Mouse (Mus musculus) large intestine, adult 2 months (tissue): ENCODE measurements at regions not wholly inside any gene's neighbourhood (a gene's known extent, or its start where the extent isn't known, plus 50 kb on each side); places are given as distances from the start of the nearest gene placed in this dataset.

ENCODE experiments used
- DNase-seq: peaks from one replicate; pipeline ENCODE4 v3.0.0-alpha.2; 2012; ENCODE audit warnings: low read depth, low spot score
- WGBS: fragments of 180-500 bp; shearing (Covaris S2); methylation state at CpG from one replicate; pipeline ENCODE4 v1.1.7; 2018; 5-methylcytosine and 5-hydroxymethylcytosine counted together

- WGBS = 66% methylated on average over 7 of the region's 7 CpGs
- DNase-seq = no peak
These were observed 124.8 kb downstream of the Klf5 start for GRCm38 (mm10) chr14:99423334-99423733.

DNA sequence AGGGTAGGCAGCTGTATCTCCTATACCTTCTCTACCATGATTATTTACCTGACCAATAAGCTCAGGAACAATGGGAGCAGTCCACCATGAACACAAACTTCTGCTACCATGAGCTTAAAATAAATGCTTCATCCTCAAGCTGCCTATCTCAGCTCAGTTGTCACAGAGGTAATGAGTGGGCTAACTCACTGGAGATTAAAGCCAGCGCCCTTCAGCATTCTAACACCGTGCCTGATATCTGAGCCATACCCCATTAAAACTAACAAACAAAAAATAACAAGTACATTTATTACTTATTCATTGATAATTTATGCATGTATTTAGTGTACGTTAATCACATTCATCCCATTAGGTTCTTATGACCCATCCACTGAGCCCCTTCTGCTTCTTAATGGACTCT lies 128.6 kb downstream of the Klf5 start:
- no peak for DNase-seq
- WGBS = 98% methylated on average over 3 of the region's 3 CpGs

DNA sequence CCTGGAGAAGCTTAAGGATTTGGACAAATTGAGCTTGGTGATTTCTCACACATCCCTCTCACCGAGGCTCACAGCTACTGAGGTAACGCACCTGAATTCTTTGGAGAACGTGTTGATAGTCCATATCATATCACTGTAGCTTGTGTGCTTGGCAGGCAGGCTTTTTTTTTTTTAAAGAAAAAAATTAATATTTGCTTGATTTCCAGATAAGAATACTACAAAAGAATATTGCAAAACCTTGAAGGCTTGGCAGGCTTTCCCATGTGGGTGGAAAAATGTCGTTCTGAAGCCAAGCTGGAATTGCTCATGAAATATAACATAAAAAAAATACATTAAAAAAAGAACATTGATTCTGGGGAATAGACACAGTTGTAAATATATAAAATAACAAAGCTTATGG lies 131.8 kb downstream of the Klf5 start:
- WGBS = 69% methylated on average over 4 of the region's 4 CpGs
- no peak for DNase-seq

- DNase-seq = no peak
- 90% methylated on average over 7 of the region's 7 CpGs for WGBS
These were observed 133.2 kb downstream of the Klf5 start for GRCm38 (mm10) chr14:99431697-99432096.

- 51% methylated on average over 1 of the region's 1 CpGs for WGBS
- no peak for DNase-seq
These were observed 136.2 kb downstream of the Klf5 start for GRCm38 (mm10) chr14:99434645-99435044.

DNA sequence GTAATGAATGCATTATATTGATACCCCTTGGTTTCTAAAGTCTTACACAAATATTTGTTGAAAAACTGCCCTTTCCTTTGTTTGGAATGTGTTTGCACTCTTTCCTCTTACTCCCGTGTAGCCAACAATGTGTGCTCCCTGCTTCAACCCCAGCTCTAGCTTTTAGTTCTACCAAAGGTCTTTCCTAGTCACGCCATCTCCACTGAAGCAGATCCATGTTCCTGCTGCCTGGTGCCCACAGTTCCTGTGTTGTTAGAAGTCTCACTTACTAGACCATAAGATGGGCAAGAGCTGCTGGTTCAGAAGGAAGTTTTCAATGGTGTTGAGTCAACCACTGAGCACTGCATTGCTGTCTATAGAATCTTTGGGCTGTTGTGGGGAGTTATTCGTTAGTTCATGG lies 137.0 kb downstream of the Klf5 start:
- 56% methylated on average over 3 of the region's 3 CpGs for WGBS
- DNase-seq = no peak

- no peak for DNase-seq
- WGBS = 84% methylated on average over 1 of the region's 1 CpGs
These were observed 137.6 kb downstream of the Klf5 start for GRCm38 (mm10) chr14:99436051-99436450.

DNA sequence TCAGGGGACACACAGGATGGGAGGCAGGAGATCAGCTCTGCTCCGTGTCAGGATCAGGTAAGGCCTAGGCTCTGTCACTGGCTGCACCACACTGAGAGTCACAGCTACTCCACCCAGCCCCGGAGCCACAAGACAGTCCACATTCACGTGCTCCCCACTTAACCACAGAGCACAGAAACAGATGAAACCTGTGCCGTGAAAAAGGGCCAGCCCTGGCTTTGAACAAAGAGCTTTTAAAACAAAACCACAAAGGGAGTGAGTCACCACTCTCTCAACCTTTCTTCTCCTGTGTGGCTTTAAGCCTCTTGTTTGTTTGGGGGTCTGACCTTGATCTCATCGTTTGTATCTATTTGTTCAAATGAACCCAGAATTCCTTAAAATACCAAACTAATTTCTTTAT lies 150.6 kb downstream of the Klf5 start:
- DNase-seq = no peak
- WGBS = 60% methylated on average over 5 of the region's 5 CpGs

DNA sequence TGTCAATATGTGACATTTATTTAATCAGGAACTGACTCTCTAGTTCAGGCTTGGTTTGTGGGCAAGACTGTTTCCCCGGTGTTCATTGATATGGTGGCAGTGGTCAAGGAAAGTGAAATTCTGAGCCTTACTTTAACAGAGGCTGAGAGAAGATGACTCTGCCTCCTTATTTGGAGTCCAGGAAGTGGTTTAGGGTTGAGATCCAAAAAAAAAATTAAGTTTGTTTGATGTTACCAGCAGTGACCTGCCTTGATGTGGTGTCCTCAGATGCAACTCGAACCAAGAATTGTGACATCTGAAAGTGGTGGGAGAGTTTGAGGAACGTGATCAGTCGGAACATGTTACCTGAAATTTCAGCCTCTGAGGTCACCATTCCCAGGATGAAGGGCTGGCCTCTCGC lies 151.4 kb downstream of the Klf5 start:
- DNase-seq = no peak
- WGBS = 84% methylated on average over 5 of the region's 5 CpGs

- 57% methylated on average over 11 of the region's 11 CpGs for WGBS
- DNase-seq = peak; percentile 33
These were observed 152.8 kb downstream of the Klf5 start for GRCm38 (mm10) chr14:99451110-99451795.

DNA sequence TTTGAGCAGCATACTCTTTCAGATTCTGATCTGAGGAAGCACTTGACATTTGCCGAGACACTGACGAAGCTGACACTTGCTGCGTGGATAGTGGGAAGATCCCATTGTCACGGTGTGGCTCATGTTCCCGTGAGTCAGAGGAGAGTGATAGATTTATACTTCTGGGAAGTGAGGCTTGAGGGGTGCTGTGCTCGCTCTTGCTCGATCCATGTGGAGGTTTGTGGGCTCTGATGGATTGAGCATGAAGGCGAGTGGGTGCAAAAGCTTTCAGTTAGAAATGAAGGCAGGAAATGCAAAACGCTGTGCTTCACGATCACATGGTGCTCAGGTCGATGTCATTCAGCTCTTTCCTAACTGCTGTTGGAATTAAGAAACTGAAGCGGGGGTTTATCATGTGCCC lies 155.4 kb downstream of the Klf5 start:
- DNase-seq = no peak
- WGBS = 92% methylated on average over 12 of the region's 12 CpGs

DNA sequence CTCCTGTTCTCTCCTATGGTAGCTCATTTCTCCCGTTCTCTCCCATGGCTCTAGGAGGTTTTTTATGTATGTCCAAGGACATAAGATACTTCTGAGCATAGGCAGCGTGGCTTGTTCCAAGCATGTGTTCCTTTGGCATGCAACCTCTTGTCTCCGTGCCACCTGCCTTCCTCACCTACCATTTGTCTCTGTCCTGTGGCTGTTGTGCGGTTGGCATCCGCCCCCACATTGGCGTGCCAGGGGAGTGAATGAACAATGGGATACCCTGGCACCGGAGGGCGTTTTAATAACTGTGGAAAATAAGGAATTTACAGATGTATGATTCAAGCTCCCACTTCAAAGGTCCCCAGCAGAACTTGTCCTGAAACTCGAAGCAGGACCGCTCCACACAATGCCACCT lies 158.1 kb downstream of the Klf5 start:
- no peak for DNase-seq
- 56% methylated on average over 10 of the region's 10 CpGs for WGBS

DNA sequence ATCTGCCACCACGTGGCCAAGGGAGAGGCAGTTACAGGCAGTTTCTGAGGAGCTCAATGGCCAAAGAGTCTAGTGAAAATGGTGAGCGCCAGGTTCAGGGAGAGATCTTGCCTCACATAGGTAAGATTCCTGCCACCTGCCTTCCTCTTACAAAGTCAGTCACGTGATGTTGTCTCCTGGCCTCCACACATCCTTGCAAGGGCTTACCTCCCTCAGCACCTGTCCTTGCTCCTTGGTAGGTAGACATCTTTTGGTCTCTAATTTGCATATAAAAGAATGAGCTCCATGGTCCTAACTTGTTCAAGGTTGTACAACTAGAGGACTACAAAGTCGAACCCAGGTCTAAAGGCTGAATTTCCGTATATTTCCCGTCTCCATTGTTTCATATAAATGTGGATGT lies 159.1 kb downstream of the Klf5 start:
- no peak for DNase-seq
- 85% methylated on average over 6 of the region's 6 CpGs for WGBS

- WGBS = 72% methylated on average over 2 of the region's 2 CpGs
- DNase-seq = no peak
These were observed 173.6 kb downstream of the Klf5 start for GRCm38 (mm10) chr14:99472111-99472510.

DNA sequence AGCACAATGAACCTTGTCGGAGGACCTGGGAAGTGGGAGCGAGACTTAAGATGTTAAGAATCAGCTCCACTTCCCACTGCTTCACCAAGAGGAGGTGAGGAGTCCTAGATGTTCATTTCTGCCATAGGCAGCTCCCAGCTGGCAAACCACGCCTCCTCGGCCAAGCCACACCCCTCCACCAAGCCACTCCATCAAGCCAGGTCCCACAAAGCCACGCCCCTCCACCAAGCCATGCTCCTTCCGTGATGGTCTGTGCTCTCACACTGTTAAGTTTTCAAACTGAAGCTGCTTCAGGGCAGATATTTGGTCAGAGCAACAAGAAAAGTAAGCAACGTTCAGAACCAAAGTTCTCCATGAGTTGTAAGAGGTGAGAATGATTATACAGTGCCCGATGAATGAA lies 176.8 kb downstream of the Klf5 start:
- 57% methylated on average over 8 of the region's 8 CpGs for WGBS
- DNase-seq = no peak

DNA sequence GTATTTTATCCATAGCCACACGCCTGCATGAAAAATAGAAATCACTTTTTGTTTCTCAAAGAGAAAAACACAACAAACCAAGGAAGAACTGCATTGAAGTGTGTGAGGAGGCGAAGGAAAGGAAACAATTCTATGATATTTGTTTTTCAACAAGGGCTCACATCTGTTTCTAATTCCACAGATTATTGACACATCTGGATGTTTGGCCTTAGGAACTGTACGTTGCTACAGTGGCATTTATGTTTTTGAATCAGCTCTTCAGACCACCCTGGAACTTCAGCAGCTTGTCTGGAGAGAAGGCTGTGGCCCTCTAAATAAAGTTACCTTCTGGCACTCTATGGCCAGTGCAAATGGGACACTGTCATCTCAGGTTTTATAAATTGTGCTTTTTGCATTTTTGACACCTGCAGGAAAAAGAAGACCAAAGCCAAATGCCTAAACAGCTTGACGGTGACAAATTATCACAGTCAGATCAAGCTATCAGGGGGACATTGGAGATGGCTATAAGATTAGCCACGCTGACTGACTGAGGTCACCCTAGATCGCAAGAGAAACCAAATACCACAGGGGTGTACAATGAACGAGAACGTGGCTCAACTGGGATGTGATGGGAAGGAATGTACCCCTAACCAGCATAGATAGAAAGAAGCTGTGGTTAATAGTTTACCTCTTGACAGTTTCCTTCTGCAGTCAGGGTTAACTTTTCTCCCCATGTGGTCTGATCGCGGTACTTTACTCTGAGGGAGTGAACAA lies 182.0 kb downstream of the Klf5 start:
- no peak for DNase-seq
- WGBS = 73% methylated on average over 10 of the region's 10 CpGs

- peak; percentile 32 for DNase-seq
- 23% methylated on average over 6 of the region's 6 CpGs for WGBS
These were observed 189.5 kb downstream of the Klf5 start for GRCm38 (mm10) chr14:99487981-99488380.

DNA sequence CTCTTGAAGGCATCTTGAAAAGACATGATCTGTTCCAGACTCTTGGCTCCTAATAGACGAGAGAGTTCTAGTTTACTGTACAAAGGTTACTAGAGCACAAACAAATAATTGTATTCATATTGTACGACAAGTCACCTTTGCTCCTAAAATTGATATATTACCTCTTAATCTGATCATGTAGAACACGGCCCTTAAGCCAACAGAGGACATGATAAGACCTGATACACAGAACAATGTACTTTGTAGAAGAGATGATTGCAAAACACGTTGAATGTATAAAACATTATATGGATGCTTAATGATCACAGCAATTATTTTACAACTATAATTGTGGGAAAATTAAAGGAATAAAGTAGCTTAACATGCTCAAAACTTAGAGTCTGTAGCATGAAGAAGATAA lies 194.7 kb downstream of the Klf5 start:
- DNase-seq = peak; percentile 7
- WGBS = 23% methylated on average over 4 of the region's 4 CpGs

GRCm38 (mm10) chr14:99493659-99494058 lies 195.2 kb downstream of the Klf5 start:
- 40% methylated on average over 6 of the region's 6 CpGs for WGBS
- DNase-seq = peak; percentile 44

- WGBS = 74% methylated on average over 7 of the region's 7 CpGs
- DNase-seq = no peak
These were observed 201.2 kb downstream of the Klf5 start for GRCm38 (mm10) chr14:99499502-99500266.

GRCm38 (mm10) chr14:99504909-99505308 lies 206.4 kb downstream of the Klf5 start:
- WGBS = 76% methylated on average over 4 of the region's 4 CpGs
- DNase-seq = no peak
